Mouse (Mus musculus): ENCODE data around the gene Rasgef1c. TPM values are rescaled to one million over a fixed set of nuclear protein-coding genes. Genes with fewer than 3 reads are reported as not detected.

Rasgef1c gene
- total RNA-seq, 2 experiments from 2014 or later, result 0.31 to 0.46 TPM

- DNase-seq, result no peak
- intact Hi-C loops (cut with DNase I), result no loop called here
Observed at GRCm38 (mm10) chr11:49919304-49919703, 17.7 kb downstream of the Rasgef1c start.

DNA sequence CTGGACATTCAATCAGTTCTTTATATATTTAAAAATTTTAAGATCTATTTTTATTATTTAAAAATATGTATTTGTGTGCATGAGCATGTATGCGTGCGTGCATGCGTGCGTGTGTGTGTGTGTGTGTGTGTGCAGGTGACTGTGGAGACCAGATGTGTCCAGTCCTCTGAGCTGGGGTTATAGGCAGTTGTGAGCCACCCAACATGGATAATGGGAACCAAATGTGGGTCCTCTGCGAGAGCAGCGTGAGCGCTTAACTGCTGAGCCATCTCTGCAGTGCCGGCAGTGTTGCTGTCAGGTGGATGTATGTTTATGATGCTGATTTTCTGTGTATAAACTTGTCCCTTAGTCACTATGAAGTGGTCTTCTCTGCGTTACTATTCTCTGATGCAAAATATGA lies 21.9 kb downstream of the Rasgef1c start:
- intact Hi-C loops (cut with DNase I), result no loop called here

DNA sequence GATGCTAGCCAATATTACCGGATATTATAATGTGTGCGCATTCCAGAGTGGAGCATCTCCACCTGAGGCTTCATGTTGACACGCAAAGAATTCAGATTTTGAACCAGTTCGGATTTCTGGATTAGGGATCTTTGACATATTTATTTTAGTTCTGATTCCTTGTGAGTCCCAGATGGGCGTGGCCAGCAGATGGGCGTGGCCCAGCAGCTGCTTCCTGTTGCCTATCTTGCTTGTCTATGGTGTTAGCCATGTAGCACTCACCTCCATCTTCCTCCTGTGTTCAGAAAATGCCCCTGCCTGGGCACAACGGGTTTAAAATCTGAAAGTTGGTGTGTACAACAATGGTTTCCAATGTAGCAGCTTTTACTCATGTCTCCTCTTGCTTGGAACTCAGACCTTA lies 24.5 kb downstream of the Rasgef1c start:
- DNase-seq, result no peak
- intact Hi-C loops (cut with DNase I), result no loop called here

More for the DNA sequence above, 21.9 kb downstream of the Rasgef1c start:
- no peak for DNase-seq

- DNase-seq, result no peak
- intact Hi-C loops (cut with DNase I), result no loop called here
Observed at GRCm38 (mm10) chr11:49927169-49927568, 25.5 kb downstream of the Rasgef1c start.

GRCm38 (mm10) chr11:49927670-49928069 lies 26.0 kb downstream of the Rasgef1c start:
- DNase-seq, result no peak
- intact Hi-C loops (cut with DNase I), result no loop called here

- no peak for DNase-seq
Observed at GRCm38 (mm10) chr11:49931037-49931625, 29.5 kb downstream of the Rasgef1c start.

GRCm38 (mm10) chr11:49931853-49932252 lies 30.2 kb downstream of the Rasgef1c start:
- intact Hi-C loops (cut with DNase I), result no loop called here
- DNase-seq, result no peak

More at GRCm38 (mm10) chr11:49931037-49931625, 29.5 kb downstream of the Rasgef1c start:
- intact Hi-C loops (cut with DNase I), result no loop called here

DNA sequence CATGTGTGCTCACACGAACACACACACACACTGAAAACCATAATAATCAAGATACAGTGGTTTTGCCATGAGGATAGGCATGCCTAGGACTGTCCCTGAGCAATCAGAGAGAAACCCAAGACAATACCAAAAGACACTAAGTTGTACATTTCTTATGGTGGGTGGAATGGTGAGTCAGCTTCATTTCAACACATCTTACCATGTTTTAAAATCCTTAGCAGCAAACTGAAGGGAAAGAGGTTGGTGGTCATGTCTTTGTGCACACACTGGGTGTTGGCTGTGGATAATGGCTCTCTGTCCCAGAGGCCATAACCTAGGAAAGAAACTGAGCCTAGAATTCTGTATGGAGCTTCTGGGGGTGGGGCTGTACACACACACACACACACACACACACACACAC lies 32.2 kb downstream of the Rasgef1c start:
- intact Hi-C loops (cut with DNase I), result no loop called here
- DNase-seq, result no peak

DNA sequence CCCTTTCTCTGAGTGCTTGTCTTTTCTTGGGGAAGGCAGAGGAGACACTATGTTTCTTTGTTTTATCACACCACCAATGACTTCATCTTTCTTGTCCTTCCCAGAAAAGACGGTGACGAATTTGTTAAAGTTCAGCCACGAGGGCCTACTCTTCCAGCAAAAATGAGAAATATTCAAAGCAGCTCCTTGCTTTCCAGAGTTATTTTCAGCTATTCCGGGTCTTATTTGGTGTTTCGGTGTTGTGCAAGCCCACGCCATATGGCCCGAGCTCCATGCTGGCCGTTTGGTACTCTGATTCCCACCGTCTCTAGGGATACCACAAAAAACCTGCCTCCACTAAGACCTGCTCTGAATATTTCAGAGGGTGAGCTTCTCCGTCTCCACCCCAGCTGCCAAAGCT lies 32.7 kb downstream of the Rasgef1c start:
- intact Hi-C loops (cut with DNase I), result no loop called here
- peak in 1 of 2 experiments; percentile 12 for DNase-seq

DNA sequence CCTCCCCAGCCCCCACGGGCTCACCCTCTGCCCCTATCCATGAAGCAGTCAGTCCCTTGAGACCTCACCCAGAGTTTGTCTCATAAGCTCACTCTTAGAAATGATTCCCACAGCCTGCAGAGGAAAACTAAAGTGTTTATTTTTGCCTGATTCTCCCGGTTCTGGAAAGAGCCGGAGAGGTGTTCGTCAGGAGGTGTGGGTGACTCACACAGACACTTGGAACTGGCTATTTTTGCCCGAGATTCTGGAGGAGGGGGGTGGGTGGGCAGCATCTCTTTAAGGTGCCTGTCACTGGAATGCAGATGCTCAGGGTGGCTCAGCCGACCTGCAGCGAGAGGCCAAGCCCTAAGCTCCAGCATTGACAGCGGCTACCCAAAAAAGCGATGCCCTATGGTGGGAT lies 34.8 kb downstream of the Rasgef1c start:
- intact Hi-C loops (cut with DNase I), result no loop called here
- no peak for DNase-seq

GRCm38 (mm10) chr11:49937779-49938178 lies 36.1 kb downstream of the Rasgef1c start:
- no peak for DNase-seq
- intact Hi-C loops (cut with DNase I), result no loop called here

DNA sequence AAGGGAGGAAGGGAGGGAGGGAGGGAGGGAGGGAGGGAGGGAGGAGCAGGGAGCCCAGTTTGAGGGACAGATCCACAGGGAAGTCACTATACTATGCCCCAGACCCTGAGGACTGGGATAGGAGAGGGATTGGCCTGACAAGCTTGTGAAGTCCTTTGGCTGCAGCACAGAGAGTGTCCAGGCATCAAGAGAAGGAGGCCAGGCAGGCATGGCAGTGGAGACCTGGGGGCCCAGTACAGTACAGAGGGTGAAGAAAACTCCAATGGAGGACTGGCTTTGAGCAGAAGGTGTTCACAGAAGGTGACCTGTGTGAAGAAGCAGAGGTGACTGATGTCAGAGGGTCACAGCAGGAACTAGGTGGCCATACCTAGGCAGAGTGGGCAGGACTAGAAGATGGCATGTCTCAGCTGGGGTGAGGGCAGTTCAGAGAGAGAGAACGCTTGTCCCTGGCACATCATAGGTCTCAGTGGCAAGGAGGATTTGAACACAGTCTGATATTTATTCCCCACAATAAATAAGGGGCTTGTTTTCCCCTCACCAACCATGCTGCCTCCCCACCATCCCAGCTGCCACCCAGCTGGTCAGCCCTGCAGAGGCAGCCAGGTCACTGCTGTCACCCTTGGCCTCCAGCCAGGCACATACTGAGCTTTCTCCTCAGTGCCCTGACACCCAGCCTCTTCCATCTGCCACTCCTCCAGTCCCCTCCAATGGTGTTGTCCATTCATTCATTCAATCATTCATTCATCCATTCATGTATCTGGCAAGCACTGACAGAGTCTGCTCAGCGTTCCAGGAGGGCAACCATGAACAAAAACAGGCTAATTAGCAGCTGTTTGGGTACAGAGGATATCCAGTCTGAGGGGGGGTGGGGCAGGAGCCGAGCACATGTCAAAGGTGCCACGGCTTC lies 36.9 kb downstream of the Rasgef1c start:
- DNase-seq, result no peak
- intact Hi-C loops (cut with DNase I), result no loop called here

DNA sequence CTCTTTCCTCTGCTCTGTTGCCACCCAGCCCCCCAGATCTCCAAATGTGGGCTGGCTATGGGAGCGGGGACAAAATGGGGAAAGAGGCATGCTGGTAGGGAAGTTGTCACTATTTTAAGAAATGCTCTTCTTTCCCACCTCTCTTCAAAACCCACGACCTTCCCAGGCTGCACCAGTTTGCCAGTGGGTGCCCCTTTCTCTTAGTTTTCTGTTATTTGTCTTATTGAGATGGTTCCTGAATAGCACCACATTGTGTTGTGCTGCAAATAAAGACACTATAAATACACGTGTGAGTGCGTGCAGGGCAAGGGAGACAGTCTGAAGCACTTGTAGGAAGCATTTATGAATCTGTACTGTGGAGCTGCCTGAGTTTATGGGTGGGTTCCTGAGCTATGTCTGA lies 41.2 kb downstream of the Rasgef1c start:
- intact Hi-C loops (cut with DNase I), result no loop called here

DNA sequence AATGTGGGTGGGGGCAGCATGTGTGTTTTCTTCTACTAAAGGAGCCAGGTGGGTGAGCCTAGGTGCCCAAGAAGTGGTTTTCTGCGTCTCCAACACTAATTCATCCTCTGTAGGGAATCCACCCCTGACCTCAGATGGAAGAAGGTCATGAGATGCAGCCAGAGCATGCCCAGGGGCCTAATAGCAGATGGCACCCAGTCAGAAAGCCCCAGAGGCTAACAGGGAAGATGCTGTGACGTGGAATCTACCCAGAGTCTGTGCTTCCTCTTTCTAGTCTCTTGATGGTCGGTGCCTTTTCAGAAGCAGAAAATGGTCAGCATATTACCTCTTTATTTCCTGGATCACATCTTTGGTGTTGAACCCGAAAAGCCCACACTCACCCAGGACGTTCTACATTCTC lies 42.3 kb downstream of the Rasgef1c start:
- intact Hi-C loops (cut with DNase I), result no loop called here
- no peak for DNase-seq

More for the DNA sequence above, 41.2 kb downstream of the Rasgef1c start:
- DNase-seq, result no peak

DNA sequence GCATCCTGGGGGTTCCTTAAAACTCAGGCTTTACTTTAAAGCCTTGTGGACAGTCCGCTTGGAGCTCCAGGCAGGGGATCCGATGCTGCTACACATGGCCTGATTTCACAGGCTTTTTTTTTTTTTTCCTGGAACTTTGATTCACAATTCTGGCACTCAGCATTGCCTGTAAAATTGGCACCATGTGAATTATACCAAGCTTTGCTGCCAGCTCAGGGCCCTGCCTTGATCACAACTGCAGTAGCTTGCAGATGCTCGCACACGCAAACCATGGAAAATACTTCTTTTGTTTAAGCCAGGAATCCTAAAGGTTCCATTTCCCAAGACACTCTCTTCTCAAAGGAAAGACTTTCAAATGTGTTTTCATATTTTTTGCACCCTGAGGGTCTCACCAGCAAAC lies 44.1 kb downstream of the Rasgef1c start:
- intact Hi-C loops (cut with DNase I), result no loop called here
- no peak for DNase-seq

- no peak for DNase-seq
- intact Hi-C loops (cut with DNase I), result no loop called here
Observed at GRCm38 (mm10) chr11:49949839-49950238, 48.2 kb downstream of the Rasgef1c start.

DNA sequence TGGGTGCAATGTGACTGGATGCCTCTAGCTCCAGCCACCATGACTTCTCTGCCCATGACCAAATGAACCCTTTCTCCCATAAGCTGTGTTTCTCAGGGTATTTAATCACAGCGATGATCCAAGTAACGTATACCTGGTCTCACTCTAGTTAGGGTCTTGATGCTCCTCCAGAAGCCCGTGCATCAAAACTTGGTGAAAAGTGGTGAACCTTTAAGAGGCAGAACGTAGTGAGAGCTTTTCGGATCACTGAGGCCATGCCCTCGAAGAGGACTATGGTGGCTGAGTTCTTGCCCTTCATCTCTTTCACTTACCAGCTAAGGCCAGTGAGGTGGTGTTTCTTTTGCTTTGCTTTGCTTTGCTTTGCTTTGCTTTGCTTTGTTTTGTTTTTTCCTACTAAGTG lies 52.0 kb downstream of the Rasgef1c start:
- intact Hi-C loops (cut with DNase I), result no loop called here
- no peak for DNase-seq

GRCm38 (mm10) chr11:49955577-49956261 lies 54.1 kb downstream of the Rasgef1c start:
- intact Hi-C loops (cut with DNase I), result loop anchor here (1.0 kb wide), 1 partner anchor 54 kb away; the partner anchor contains the start of gene Rasgef1c
- peak; percentile 64 to 68 for DNase-seq

DNA sequence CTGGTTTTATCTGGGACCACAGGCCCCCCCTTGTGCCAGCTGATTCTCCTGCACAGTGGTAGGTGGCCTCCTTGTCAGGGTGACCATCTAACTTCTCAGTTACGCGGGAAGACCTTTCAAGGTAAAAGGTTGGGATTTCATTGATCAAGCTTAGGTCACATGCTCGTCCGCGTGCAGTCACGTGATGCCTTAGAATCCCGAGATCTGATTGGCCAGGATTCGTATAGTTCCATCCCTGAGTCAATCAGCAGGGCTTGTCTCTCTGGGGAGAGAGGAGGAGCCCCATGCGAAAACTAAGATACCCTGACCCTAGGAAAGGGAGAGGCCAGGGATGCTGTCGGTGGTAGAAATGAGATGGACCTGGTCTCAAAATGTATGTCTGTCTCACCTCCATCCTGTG lies 56.4 kb downstream of the Rasgef1c start:
- intact Hi-C loops (cut with DNase I), result no loop called here
- DNase-seq, result no peak

- DNase-seq, result peak; percentile 51 to 70
- intact Hi-C loops (cut with DNase I), result no loop called here
Observed at GRCm38 (mm10) chr11:49961098-49961740, 59.6 kb downstream of the Rasgef1c start.

- no peak for DNase-seq
- intact Hi-C loops (cut with DNase I), result no loop called here
Observed at GRCm38 (mm10) chr11:49965320-49965719, 63.7 kb downstream of the Rasgef1c start.

Measured in heart, postnatal 36 days (tissue).